In the genomic region with DNA sequence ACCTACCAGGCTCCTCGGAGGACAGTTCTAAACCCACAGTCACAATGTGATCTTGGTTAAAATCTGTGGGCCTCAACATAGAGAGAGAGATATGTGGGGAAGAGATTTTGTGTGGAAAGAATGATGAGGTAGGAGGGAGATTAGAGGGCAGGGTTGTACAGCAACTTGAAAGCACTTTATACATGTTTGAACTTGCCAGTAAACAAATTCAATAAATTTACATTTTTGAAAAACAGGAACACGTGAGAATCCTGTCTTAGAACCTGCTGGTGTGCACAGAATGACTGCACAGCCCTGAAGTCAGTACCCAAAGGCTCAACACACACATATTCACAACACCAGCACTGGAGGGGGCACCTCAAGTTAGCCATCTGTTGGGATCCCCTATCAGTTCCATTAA, we compare ENCODE assay signal across 18 mouse cellular contexts.
A peak's percentile ranks its signal among the peaks of the same experiment; 100 is the strongest.
DNase-seq lines count a peak whose midpoint lies in the region; ATAC-seq and TF ChIP-seq lines count a peak whose summit lies in the region.
"Had no signal": no experiment of that assay in that cellular context is flagged by ENCODE, and none has a peak within 500 bp of the region (broad histone marks: within the 10 kb centered on the region; RNA-seq: fewer than 3 reads in every experiment).

No protein-coding gene starts in this region.

- TF ChIP-seq CTCF in intestine, postnatal 0 days (IDR thresholded peaks at IDR 0.05; ENCODE audit: low read depth), result no peak
- TF ChIP-seq CTCF in CH12.LX (conservative IDR thresholded peaks at IDR 0.05 in 1 of 2, IDR thresholded peaks at IDR 0.05 in 1 of 2; ENCODE audit: low read depth in 2 of 2, low read length in 2 of 2), result no peak
- TF ChIP-seq CTCF in liver, postnatal 0 days (IDR thresholded peaks at IDR 0.05; ENCODE audit: low read depth), result no peak
- no peak for TF ChIP-seq CTCF in kidney, adult 2 months (conservative IDR thresholded peaks at IDR 0.05; ENCODE audit: insufficient read depth, insufficient read length, low read depth, low read length)

- H3K9me3 ChIP-seq in intestine, postnatal 0 days (ENCODE audit: control insufficient read depth), result no peaks in the 10 kb centered on the region
- no peaks in the 10 kb centered on the region for H3K9me3 ChIP-seq in intestine, embryonic 15.5 days
- no peaks in the 10 kb centered on the region for H3K9me3 ChIP-seq in CH12.LX (replicated peaks; ENCODE audit: low read length)
- H3K9me3 ChIP-seq in liver, postnatal 0 days (ENCODE audit: low read length), result no peaks in the 10 kb centered on the region
- H3K9me3 ChIP-seq: embryonic facial prominence, embryonic 10.5 days; embryonic facial prominence, embryonic 12.5 days; forebrain, embryonic 13.5 days; forebrain, embryonic 15.5 days had no signal

- intact Hi-C loops in left cerebral cortex, postnatal 14 days (cut with DNase I), result no loop called here

- dilution Hi-C loops in CH12.LX (cut with MboI; ENCODE audit: extremely low pct_ligation_motif_present, extremely low pct_unique_long_range_greater_than_20kb, low sequenced_read_pairs), result no loop called here

- no peaks in the 10 kb centered on the region for H3K27me3 ChIP-seq in intestine, postnatal 0 days (replicated peaks; ENCODE audit: control insufficient read depth, insufficient read depth, low read length)
- H3K27me3 ChIP-seq in intestine, embryonic 15.5 days (replicated peaks), result no peaks in the 10 kb centered on the region
- no peaks in the 10 kb centered on the region for H3K27me3 ChIP-seq in CH12.LX (replicated peaks)
- H3K27me3 ChIP-seq in liver, postnatal 0 days (ENCODE audit: insufficient read depth, low read length), result no peaks in the 10 kb centered on the region
- H3K27me3 ChIP-seq in kidney, adult 2 months (replicated peaks; ENCODE audit: control insufficient read depth, insufficient read depth, low read length), result no peaks in the 10 kb centered on the region
- H3K27me3 ChIP-seq: embryonic facial prominence, embryonic 12.5 days; forebrain, embryonic 13.5 days; forebrain, embryonic 15.5 days had no signal

- peak; percentile 28 for DNase-seq in CD4-positive helper T cell, adult 2 months (ENCODE audit: low read depth, low spot score)
- no peak for DNase-seq in CH12.LX (ENCODE audit: extremely low read depth)
- no peak for DNase-seq in liver, postnatal 0 days
- no peak for DNase-seq in kidney, adult 2 months
- DNase-seq in left cerebral cortex, postnatal 14 days (ENCODE audit: low spot score in 2 of 2), result no peak
- DNase-seq: cerebellum, adult 11-12 months; cerebellum, adult 2 months; cerebellum, adult 9-10 months; cerebellum, postnatal 10 days; cerebellum, postnatal 25 days; forebrain, postnatal 0 days had no signal

- H3K4me2 ChIP-seq in intestine, postnatal 0 days (replicated peaks; ENCODE audit: low read depth), result no peak overlapping the region
- H3K4me2 ChIP-seq in intestine, embryonic 15.5 days (replicated peaks), result no peak overlapping the region
- no peak overlapping the region for H3K4me2 ChIP-seq in CH12.LX (ENCODE audit: insufficient read depth, low read depth, poor library complexity, severe bottlenecking)
- no peak overlapping the region for H3K4me2 ChIP-seq in liver, postnatal 0 days (ENCODE audit: low read depth, low read length)
- H3K4me2 ChIP-seq: embryonic facial prominence, embryonic 12.5 days; forebrain, embryonic 13.5 days; forebrain, embryonic 15.5 days had no signal

- no peak overlapping the region for H3K4me3 ChIP-seq in intestine, postnatal 0 days (ENCODE audit: low read depth, low read length)
- H3K4me3 ChIP-seq in intestine, embryonic 15.5 days (replicated peaks), result no peak overlapping the region
- H3K4me3 ChIP-seq in CH12.LX (replicated peaks in 1 of 3; ENCODE audit: low read depth in 2 of 3, low read length in 2 of 3, poor library complexity in 1 of 3), result no peak overlapping the region
- H3K4me3 ChIP-seq in liver, postnatal 0 days (ENCODE audit: low read depth, low read length), result no peak overlapping the region
- H3K4me3 ChIP-seq in kidney, adult 2 months (ENCODE audit: insufficient read depth, low read depth, low read length), result no peak overlapping the region
- H3K4me3 ChIP-seq: embryonic facial prominence, embryonic 10.5 days; embryonic facial prominence, embryonic 12.5 days; forebrain, embryonic 13.5 days; forebrain, embryonic 15.5 days had no signal

- TF ChIP-seq EP300 in CH12.LX (IDR thresholded peaks at IDR 0.05; ENCODE audit: low read length), result peak; percentile 79
- no peak for TF ChIP-seq EP300 in liver, postnatal 0 days (IDR thresholded peaks at IDR 0.05; ENCODE audit: low read depth)

- no peak for TF ChIP-seq RAD21 in CH12.LX (IDR thresholded peaks at IDR 0.05; ENCODE audit: low read depth, low read length)

- no peak for ATAC-seq in intestine, postnatal 0 days
- no peak for ATAC-seq in intestine, embryonic 15.5 days
- ATAC-seq in inflammation-experienced regulatory T-cells, adult 6 months, result peak; percentile 30
- no peak for ATAC-seq in liver, postnatal 0 days
- ATAC-seq: forebrain, embryonic 13.5 days; forebrain, embryonic 15.5 days; forebrain, postnatal 0 days had no signal

- H3K9ac ChIP-seq in intestine, postnatal 0 days (ENCODE audit: low read depth, low read length), result no peak overlapping the region
- no peak overlapping the region for H3K9ac ChIP-seq in intestine, embryonic 15.5 days
- 0 out of 2 replicates have a peak overlapping the region, but pooled peaks have one; percentile 17 for H3K9ac ChIP-seq in CH12.LX (ENCODE audit: insufficient read depth, low read depth)
- no peak overlapping the region for H3K9ac ChIP-seq in liver, postnatal 0 days (replicated peaks)
- H3K9ac ChIP-seq: embryonic facial prominence, embryonic 12.5 days; forebrain, embryonic 13.5 days; forebrain, embryonic 15.5 days; forebrain, postnatal 0 days had no signal

- peaks cover 73% of the 10 kb centered on the region for H3K79me2 ChIP-seq in CH12.LX (replicated peaks; ENCODE audit: control insufficient read depth, extremely low read depth, insufficient read depth, poor library complexity, severe bottlenecking)

- peak overlapping the region; percentile 79; the same call in 1 of the 2 replicates for H3K27ac ChIP-seq in intestine, postnatal 0 days (ENCODE audit: low read depth, low read length)
- no peak overlapping the region for H3K27ac ChIP-seq in intestine, embryonic 15.5 days
- peak overlapping the region; percentile 80 for H3K27ac ChIP-seq in CH12.LX (ENCODE audit: insufficient read depth, low read depth)
- no peak overlapping the region for H3K27ac ChIP-seq in liver, postnatal 0 days (ENCODE audit: low read depth)
- no peak overlapping the region for H3K27ac ChIP-seq in kidney, adult 2 months (ENCODE audit: insufficient read depth, low read depth, low read length)
- H3K27ac ChIP-seq: embryonic facial prominence, embryonic 10.5 days; embryonic facial prominence, embryonic 12.5 days; forebrain, embryonic 13.5 days; forebrain, embryonic 15.5 days had no signal

- WGBS in intestine, postnatal 0 days, result 74% methylated on average over 2 of the region's 2 CpGs
- WGBS in intestine, embryonic 15.5 days, result 78% methylated on average over 2 of the region's 2 CpGs
- 51% methylated on average over 2 of the region's 2 CpGs for WGBS in liver, postnatal 0 days (ENCODE audit: insufficient replicate concordance)
- WGBS in kidney, adult 2 months, result 86% methylated on average over 2 of the region's 2 CpGs

- H3K36me3 ChIP-seq in intestine, postnatal 0 days (ENCODE audit: control insufficient read depth, insufficient read depth), result 0 out of 2 replicates have a peak, but pooled peaks cover 7% of the 10 kb centered on the region
- 0 out of 2 replicates have a peak, but pooled peaks cover 2% of the 10 kb centered on the region for H3K36me3 ChIP-seq in intestine, embryonic 15.5 days
- H3K36me3 ChIP-seq in CH12.LX (replicated peaks in 1 of 2; ENCODE audit: control insufficient read depth in 1 of 2, insufficient read depth in 1 of 2, low read length in 1 of 2), result peaks cover 15 to 73% of the 10 kb centered on the region in 2 experiments
- peaks cover 13% of the 10 kb centered on the region; the same call in 1 of the 2 replicates for H3K36me3 ChIP-seq in liver, postnatal 0 days (replicated peaks; ENCODE audit: insufficient read depth, low read length)
- H3K36me3 ChIP-seq in kidney, adult 2 months (ENCODE audit: control insufficient read depth, insufficient read depth, low read length), result no peaks in the 10 kb centered on the region
- H3K36me3 ChIP-seq: forebrain, embryonic 15.5 days had no signal

- in situ Hi-C loops in CH12.LX (cut with MboI; ENCODE audit: low pct_ligation_motif_present, low pct_unique_long_range_greater_than_20kb, low sequenced_read_pairs), result no loop called here

- peaks cover 14% of the 10 kb centered on the region for H3K4me1 ChIP-seq in intestine, postnatal 0 days (replicated peaks; ENCODE audit: control insufficient read depth, insufficient read depth, low read length)
- H3K4me1 ChIP-seq in intestine, embryonic 15.5 days (replicated peaks), result peaks cover 28% of the 10 kb centered on the region
- peaks cover 48 to 88% of the 10 kb centered on the region in 2 experiments for H3K4me1 ChIP-seq in CH12.LX (ENCODE audit: control insufficient read depth in 1 of 2, insufficient read depth in 2 of 2)
- H3K4me1 ChIP-seq in liver, postnatal 0 days (ENCODE audit: insufficient read depth), result peaks cover 26% of the 10 kb centered on the region
- peaks cover 21% of the 10 kb centered on the region for H3K4me1 ChIP-seq in kidney, adult 2 months (ENCODE audit: control insufficient read depth, insufficient read depth, low read length)

- no peak for TF ChIP-seq POLR2A in CH12.LX (IDR thresholded peaks at IDR 0.05; ENCODE audit: low read depth, low read length)
- no peak for TF ChIP-seq POLR2A in kidney, adult 2 months (IDR thresholded peaks at IDR 0.05; ENCODE audit: low read depth, low read length)

TF ChIP-seq in CH12.LX, 34 proteins besides CTCF, POLR2A, EP300 and RAD21 (continues in another document):
- TF ChIP-seq JUND (conservative IDR thresholded peaks at IDR 0.05; ENCODE audit: low read depth, low read length) (peak; percentile 64), MYC (IDR thresholded peaks at IDR 0.05; ENCODE audit: low read depth, low read length) (0 out of 2 replicates have a peak, but pooled peaks have one; percentile 28), GABPA (IDR thresholded peaks at IDR 0.05; ENCODE audit: insufficient replicate concordance, low read depth, low read length) (no peak), CHD1 (IDR thresholded peaks at IDR 0.05; ENCODE audit: low read depth, low read length) (peak; percentile 98), MXI1 (IDR thresholded peaks at IDR 0.05; ENCODE audit: low read depth, low read length) (no peak), SIN3A (IDR thresholded peaks at IDR 0.05; ENCODE audit: low read length) (peak; percentile 45; the same call in 1 of the 2 replicates), USF2 (conservative IDR thresholded peaks at IDR 0.05; ENCODE audit: low read depth, low read length) (no peak), TBP (conservative IDR thresholded peaks at IDR 0.05; ENCODE audit: low read depth, low read length) (no peak), NELFE (IDR thresholded peaks at IDR 0.05; ENCODE audit: low read depth, low read length) (no peak), HCFC1 (IDR thresholded peaks at IDR 0.05; ENCODE audit: low read depth, low read length) (no peak), NRF1 (IDR thresholded peaks at IDR 0.05; ENCODE audit: low read depth, low read length) (no peak), JUN (IDR thresholded peaks at IDR 0.05; ENCODE audit: insufficient read depth, low read depth, low read length) (peak; percentile 74; the same call in 1 of the 2 replicates)

Comparison
In these comparisons a context has a peak if more than half of its experiments do, and no peak if none do; other contexts are left out.
1. H3K27ac ChIP-seq: peak in intestine, postnatal 0 days (single experiment) and CH12.LX (single experiment); none in intestine, embryonic 15.5 days (single experiment), liver, postnatal 0 days (single experiment) and kidney, adult 2 months (single experiment).